Mouse (Mus musculus) CD4-positive, CD25-positive, alpha-beta regulatory T cell, adult 2 months (primary cell): ENCODE measurements around the gene Gch1.

Source experiments
- DNase-seq: peaks from one replicate; pipeline ENCODE4 v3.0.0-alpha.2; 2012; ENCODE audit warnings: low read depth, low spot score

The Gch1 gene

GRCm38 (mm10) chr14:47206601-47207000, 17.4 kb upstream of the Gch1 start:
- DNase-seq: no peak

GRCm38 (mm10) chr14:47205270-47205972, 16.2 kb upstream of the Gch1 start:
- no peak for DNase-seq

- no peak for DNase-seq
These were observed 8.1 kb upstream of the Gch1 start for GRCm38 (mm10) chr14:47197340-47197739.

GRCm38 (mm10) chr14:47196711-47197110, 7.5 kb upstream of the Gch1 start:
- DNase-seq: no peak

- peak; percentile 70 for DNase-seq
These were observed 4.9 kb upstream of the Gch1 start for GRCm38 (mm10) chr14:47194096-47194495.

GRCm38 (mm10) chr14:47193506-47193905, 4.3 kb upstream of the Gch1 start:
- DNase-seq: no peak

GRCm38 (mm10) chr14:47191861-47192260, 2.6 kb upstream of the Gch1 start:
- DNase-seq: no peak

GRCm38 (mm10) chr14:47190626-47191025, 1.4 kb upstream of the Gch1 start:
- no peak for DNase-seq

- no peak for DNase-seq
These were observed 382 bp upstream of the Gch1 start for GRCm38 (mm10) chr14:47189635-47189955.

- peak; percentile 52 for DNase-seq
These were observed 752 bp downstream of the Gch1 start for GRCm38 (mm10) chr14:47188475-47188847.

- DNase-seq: peak; percentile 78
These were observed 1.4 kb downstream of the Gch1 start for GRCm38 (mm10) chr14:47187666-47188360.

GRCm38 (mm10) chr14:47187261-47187660, 2.0 kb downstream of the Gch1 start:
- DNase-seq: peak; percentile 18

- DNase-seq: no peak
These were observed 2.7 kb downstream of the Gch1 start for GRCm38 (mm10) chr14:47186561-47186960.

GRCm38 (mm10) chr14:47181497-47182290, 7.5 kb downstream of the Gch1 start:
- peak; percentile 68 for DNase-seq

GRCm38 (mm10) chr14:47178851-47179250, 10.4 kb downstream of the Gch1 start:
- DNase-seq: no peak

- no peak for DNase-seq
These were observed 11.3 kb downstream of the Gch1 start for GRCm38 (mm10) chr14:47177846-47178414.

GRCm38 (mm10) chr14:47176226-47176625, 13.0 kb downstream of the Gch1 start:
- DNase-seq: no peak

GRCm38 (mm10) chr14:47175136-47175535, 14.1 kb downstream of the Gch1 start:
- no peak for DNase-seq

GRCm38 (mm10) chr14:47172073-47172472, 17.1 kb downstream of the Gch1 start:
- peak; percentile 39 for DNase-seq

- DNase-seq: no peak
These were observed 18.6 kb downstream of the Gch1 start for GRCm38 (mm10) chr14:47170499-47171109.

- no peak for DNase-seq
These were observed 19.4 kb downstream of the Gch1 start for GRCm38 (mm10) chr14:47169677-47170410.
